Mouse (Mus musculus): ENCODE measurements around the gene Gnai2. TPM values are rescaled to one million over a fixed set of nuclear protein-coding genes. Genes with fewer than 3 reads are reported as not detected.
"Not testable (repeated sequence)": the region's sequence is repeated elsewhere in the genome, so short reads cannot be mapped to it uniquely, and the experiment has no call there.

Gene Gnai2
- polyA plus RNA-seq (2015; fragmentation: Nextera tagmentation; extraction: Ambion mirVana) = 146 and 159 TPM in 2 replicates

DNA sequence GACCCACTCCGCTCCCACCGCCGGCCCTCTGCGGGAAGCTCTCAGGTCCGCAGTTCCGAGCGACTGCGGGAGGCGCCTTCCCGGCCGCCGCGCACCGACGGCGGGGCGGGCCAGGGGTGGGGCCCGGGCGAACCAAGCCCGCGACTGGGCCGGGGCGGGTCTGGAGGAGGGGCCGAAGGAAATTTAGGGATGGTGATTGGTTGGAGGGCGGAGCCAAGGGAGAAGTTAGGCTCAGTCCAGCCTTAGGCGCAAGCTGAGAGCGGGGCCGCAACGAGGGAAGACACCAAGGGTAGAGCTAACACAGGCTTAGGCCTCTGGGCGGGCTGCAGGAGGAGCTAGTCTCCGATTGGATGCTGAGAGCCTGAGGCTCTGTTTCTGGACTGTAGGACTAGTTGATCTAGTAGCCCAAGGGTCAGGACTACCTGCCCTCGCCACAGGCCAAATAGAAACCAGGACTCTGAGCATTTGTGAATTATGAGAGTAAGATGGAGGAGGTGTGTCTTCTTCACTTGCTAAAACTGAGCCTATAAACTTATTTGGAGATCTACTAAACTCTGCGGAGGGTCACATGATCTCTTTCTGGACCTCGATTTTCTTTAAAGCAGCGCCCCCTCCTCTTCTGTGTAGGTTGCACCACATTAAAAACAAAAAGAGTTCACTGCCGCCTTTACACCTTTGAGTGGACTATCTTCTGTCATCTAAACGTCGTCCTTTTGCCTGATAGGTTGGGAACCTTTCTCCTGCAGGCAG lies at the start of gene Gnai2:
Gnai2 (minus strand) TSS at position 89 of the 750 bp plus-strand sequence.
- ATAC-seq (peak; percentile 90), DNase-seq (peak; percentile 98)
- Histone ChIP-seq H3K36me3 (replicated peaks; ENCODE audit: insufficient read depth, low read length) (peaks cover 9% of the 10 kb centered on the region; the same call in 1 of the 2 replicates), H3K27me3 (ENCODE audit: insufficient read depth, low read length) (no peaks in the 10 kb centered on the region), H3K9me3 (ENCODE audit: low read length) (no peaks in the 10 kb centered on the region), H3K27ac (ENCODE audit: low read depth) (peak within 1 kb of the TSS; percentile 97), H3K9ac (replicated peaks) (peak within 1 kb of the TSS; percentile 99), H3K4me2 (ENCODE audit: low read depth, low read length) (peak within 1 kb of the TSS; percentile 79), H3K4me1 (ENCODE audit: insufficient read depth) (peaks cover 35% of the 10 kb centered on the region), H3K4me3 (ENCODE audit: low read depth, low read length) (peak within 1 kb of the TSS; percentile 99)
- TF ChIP-seq EP300 (IDR thresholded peaks at IDR 0.05; ENCODE audit: low read depth) = peak; percentile 30; the same call in 1 of the 2 replicates
- no peak; the same call in 1 of the 2 replicates for TF ChIP-seq CTCF (IDR thresholded peaks at IDR 0.05; ENCODE audit: low read depth)
- 2% methylated on average over 35 of the region's 38 CpGs for WGBS (ENCODE audit: insufficient replicate concordance)

DNA sequence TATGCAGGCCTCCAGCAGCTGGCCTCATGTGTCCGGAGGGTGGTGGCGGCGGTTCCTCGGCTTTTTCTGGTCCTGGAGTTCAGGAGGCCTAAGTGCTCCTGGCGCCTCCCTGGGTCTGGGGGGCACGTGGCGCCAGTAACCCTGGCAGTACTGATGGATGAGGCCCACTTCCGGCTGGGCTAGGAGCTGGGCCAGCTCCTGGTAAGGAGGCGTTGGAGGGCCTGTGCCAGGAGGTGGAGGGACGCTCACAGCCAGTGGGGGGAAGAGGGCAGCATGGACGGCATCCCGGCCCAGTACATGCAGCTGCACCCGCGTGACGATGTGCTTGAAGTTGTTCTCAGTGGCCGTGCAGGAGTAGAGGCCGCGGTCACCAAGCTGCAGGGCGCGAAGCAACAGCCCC lies 47.2 kb upstream of the Gnai2 start:
- no peak overlapping the region for H3K4me3 ChIP-seq (ENCODE audit: low read depth, low read length)
- peaks cover 3% of the 10 kb centered on the region for H3K27me3 ChIP-seq (ENCODE audit: insufficient read depth, low read length)
- H3K27ac ChIP-seq (ENCODE audit: low read depth) = no peak overlapping the region
- no peaks in the 10 kb centered on the region for H3K9me3 ChIP-seq (ENCODE audit: low read length)
- TF ChIP-seq CTCF (IDR thresholded peaks at IDR 0.05; ENCODE audit: low read depth) (no peak), EP300 (IDR thresholded peaks at IDR 0.05; ENCODE audit: low read depth) (no peak)
- no peak for DNase-seq
- ATAC-seq = no peak
- no peak overlapping the region for H3K9ac ChIP-seq (replicated peaks)
- 81% methylated on average over 20 of the region's 20 CpGs for WGBS (ENCODE audit: insufficient replicate concordance)
- H3K36me3 ChIP-seq (replicated peaks; ENCODE audit: insufficient read depth, low read length) = no peaks in the 10 kb centered on the region
- no peak overlapping the region for H3K4me2 ChIP-seq (ENCODE audit: low read depth, low read length)
- no peaks in the 10 kb centered on the region for H3K4me1 ChIP-seq (ENCODE audit: insufficient read depth)

DNA sequence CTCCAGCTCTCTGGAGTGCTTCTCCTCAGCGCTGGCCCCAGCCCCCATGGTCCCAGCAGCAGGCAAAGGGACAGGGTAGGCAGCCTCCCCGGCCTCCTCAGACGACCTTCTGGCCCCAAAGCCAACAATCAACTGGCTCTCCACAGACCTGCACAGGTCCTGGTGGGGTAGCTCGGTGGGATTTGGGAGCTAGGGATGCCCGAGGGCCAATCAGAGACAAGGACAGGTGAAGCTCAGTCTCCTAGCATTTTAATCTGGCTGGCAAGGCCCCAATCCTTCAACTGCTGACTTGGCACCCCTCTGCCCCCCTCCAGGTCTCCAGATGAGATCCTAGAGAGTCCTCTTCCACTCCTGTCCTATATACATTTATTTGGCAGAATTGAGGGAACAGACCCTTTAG lies 44.3 kb upstream of the Gnai2 start, which contains the start of gene Gnat1:
Gnat1 (minus strand) TSS at position 212 of the 400 bp plus-strand sequence.
- Histone ChIP-seq H3K4me2 (ENCODE audit: low read depth, low read length) (no peak within 1 kb of the TSS), H3K36me3 (replicated peaks; ENCODE audit: insufficient read depth, low read length) (no peaks in the 10 kb centered on the region), H3K27ac (ENCODE audit: low read depth) (no peak within 1 kb of the TSS), H3K9ac (replicated peaks) (no peak within 1 kb of the TSS), H3K27me3 (ENCODE audit: insufficient read depth, low read length) (peaks cover 31% of the 10 kb centered on the region), H3K4me3 (ENCODE audit: low read depth, low read length) (no peak within 1 kb of the TSS), H3K9me3 (ENCODE audit: low read length) (no peaks in the 10 kb centered on the region), H3K4me1 (ENCODE audit: insufficient read depth) (peaks cover 13% of the 10 kb centered on the region)
- WGBS (ENCODE audit: insufficient replicate concordance) = 38% methylated on average over 5 of the region's 5 CpGs
- no peak for TF ChIP-seq CTCF (IDR thresholded peaks at IDR 0.05; ENCODE audit: low read depth)
- ATAC-seq (no peak), DNase-seq (no peak)

DNA sequence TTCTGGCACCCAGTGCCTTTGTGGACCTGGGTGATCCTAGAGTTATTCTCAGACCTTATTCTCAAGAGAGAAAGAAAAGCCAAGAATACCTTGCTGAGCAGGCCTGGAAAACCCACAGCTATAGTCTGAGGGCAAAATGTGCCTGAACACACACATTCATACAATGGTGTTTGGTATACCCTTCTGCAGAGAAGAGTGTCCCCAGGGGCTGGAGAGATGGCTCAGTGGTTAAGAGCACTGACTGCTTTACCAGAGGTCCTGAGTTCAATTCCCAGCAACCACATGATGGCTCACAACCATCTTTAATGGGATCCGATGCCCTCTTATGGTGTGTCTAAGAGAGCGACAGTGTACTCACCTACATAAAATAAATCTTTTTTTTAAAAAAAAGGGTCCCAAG lies 43.7 kb upstream of the Gnai2 start:
- no peak overlapping the region for H3K9ac ChIP-seq (replicated peaks)
- H3K9me3 ChIP-seq (ENCODE audit: low read length) = no peaks in the 10 kb centered on the region
- no peak overlapping the region for H3K4me2 ChIP-seq (ENCODE audit: low read depth, low read length)
- H3K4me3 ChIP-seq (ENCODE audit: low read depth, low read length) = no peak overlapping the region
- ATAC-seq (no peak), DNase-seq (no peak)
- no peaks in the 10 kb centered on the region for H3K36me3 ChIP-seq (replicated peaks; ENCODE audit: insufficient read depth, low read length)
- TF ChIP-seq CTCF (IDR thresholded peaks at IDR 0.05; ENCODE audit: low read depth) (no peak), EP300 (IDR thresholded peaks at IDR 0.05; ENCODE audit: low read depth) (no peak)
- peaks cover 31% of the 10 kb centered on the region for H3K27me3 ChIP-seq (ENCODE audit: insufficient read depth, low read length)
- peaks cover 13% of the 10 kb centered on the region for H3K4me1 ChIP-seq (ENCODE audit: insufficient read depth)
- H3K27ac ChIP-seq (ENCODE audit: low read depth) = no peak overlapping the region
- 86% methylated on average over 2 of the region's 2 CpGs for WGBS (ENCODE audit: insufficient replicate concordance)

DNA sequence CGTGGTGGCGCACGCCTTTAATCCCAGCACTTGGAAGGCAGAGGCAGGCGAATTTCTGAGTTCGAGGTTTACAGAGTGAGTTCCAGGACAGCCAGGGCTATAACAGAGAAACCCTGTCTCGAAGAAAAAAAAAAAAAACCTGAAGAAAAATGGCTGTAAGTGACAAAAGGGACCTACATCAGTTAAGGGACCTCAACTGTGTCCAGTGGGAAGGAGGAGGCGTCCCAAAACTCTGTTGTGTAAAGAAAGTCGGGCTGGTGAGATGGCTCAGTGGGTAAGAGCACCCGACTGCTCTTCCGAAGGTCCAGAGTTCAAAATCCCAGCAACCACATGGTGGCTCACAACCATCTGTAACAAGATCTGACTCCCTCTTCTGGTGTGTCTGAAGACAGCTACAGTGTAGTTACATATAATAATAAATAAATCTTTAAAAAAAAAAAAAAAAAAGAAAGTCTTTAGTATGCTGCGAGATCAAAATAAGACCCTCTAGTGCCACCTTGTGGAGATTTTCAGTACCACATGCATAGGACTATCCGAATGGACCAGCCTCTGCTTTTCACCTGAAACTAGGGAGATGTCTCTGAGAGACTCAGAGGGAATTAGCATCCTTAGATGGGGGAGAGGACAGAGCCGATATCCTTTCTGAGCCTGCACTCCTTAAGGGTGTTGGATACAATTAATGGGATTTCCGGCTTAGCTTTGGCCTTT lies 42.8 kb upstream of the Gnai2 start:
- 35% methylated on average over 14 of the region's 14 CpGs for WGBS (ENCODE audit: insufficient replicate concordance)
- H3K4me3 ChIP-seq (ENCODE audit: low read depth, low read length); H3K36me3 ChIP-seq (replicated peaks; ENCODE audit: insufficient read depth, low read length); ATAC-seq; H3K27ac ChIP-seq (ENCODE audit: low read depth); H3K9me3 ChIP-seq (ENCODE audit: low read length); H3K9ac ChIP-seq (replicated peaks): not testable (repeated sequence)
- Histone ChIP-seq H3K4me1 (ENCODE audit: insufficient read depth) (peaks cover 13% of the 10 kb centered on the region), H3K27me3 (ENCODE audit: insufficient read depth, low read length) (peaks cover 31% of the 10 kb centered on the region), H3K4me2 (ENCODE audit: low read depth, low read length) (0 out of 2 replicates have a peak overlapping the region, but pooled peaks have one; percentile 26)
- peak; percentile 80 for DNase-seq
- TF ChIP-seq CTCF (IDR thresholded peaks at IDR 0.05; ENCODE audit: low read depth) = peak; percentile 76

DNA sequence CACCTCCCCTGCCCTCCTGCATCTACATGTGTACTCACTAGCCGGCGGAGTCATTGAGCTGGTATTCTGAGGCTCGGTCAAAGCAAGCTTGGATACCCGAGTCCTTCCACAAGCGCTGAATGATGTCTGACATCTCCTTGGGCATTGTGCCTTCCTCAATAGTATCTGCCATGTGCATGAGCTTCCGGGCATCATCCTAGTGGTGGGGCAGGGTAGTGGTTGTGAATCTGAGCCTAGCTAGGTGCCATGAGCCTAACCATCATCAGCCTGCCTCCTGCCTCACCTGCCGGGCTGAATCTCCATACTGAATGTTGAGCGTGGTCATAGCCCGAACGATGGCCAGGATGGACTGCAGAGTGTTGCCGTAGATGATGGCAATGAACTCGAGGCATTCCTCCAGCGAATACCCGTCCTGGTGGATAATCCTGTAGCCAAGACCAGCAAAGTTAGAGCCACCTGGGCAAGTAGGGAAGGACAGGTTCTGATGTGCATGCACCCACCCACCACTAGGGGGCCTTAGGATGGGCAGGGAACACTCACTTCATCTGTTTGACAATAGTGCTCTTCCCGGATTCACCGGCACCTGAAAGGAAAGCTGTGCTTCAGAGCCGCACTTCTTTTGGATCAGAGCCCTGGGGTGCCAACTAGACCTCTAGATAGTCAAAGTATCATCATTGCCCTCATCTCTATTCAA lies 42.1 kb upstream of the Gnai2 start:
- peaks cover 31% of the 10 kb centered on the region for H3K27me3 ChIP-seq (ENCODE audit: insufficient read depth, low read length)
- WGBS (ENCODE audit: insufficient replicate concordance) = 17% methylated on average over 17 of the region's 17 CpGs
- ATAC-seq (no peak), DNase-seq (peak; percentile 72)
- TF ChIP-seq EP300 (IDR thresholded peaks at IDR 0.05; ENCODE audit: low read depth) (no peak), CTCF (IDR thresholded peaks at IDR 0.05; ENCODE audit: low read depth) (peak; percentile 88)
- no peaks in the 10 kb centered on the region for H3K36me3 ChIP-seq (replicated peaks; ENCODE audit: insufficient read depth, low read length)
- H3K9ac ChIP-seq (replicated peaks) = peak overlapping the region; percentile 58
- H3K4me2 ChIP-seq (ENCODE audit: low read depth, low read length) = peak overlapping the region; percentile 64
- peak overlapping the region; percentile 38 for H3K4me3 ChIP-seq (ENCODE audit: low read depth, low read length)
- H3K27ac ChIP-seq (ENCODE audit: low read depth) = no peak overlapping the region
- peaks cover 13% of the 10 kb centered on the region for H3K4me1 ChIP-seq (ENCODE audit: insufficient read depth)
- H3K9me3 ChIP-seq (ENCODE audit: low read length) = no peaks in the 10 kb centered on the region
